In genomic region chr10:20954221-20954620, GRCm38 (mm10) we compare ENCODE assay signal across 7 mouse cellular contexts. TPM values are rescaled to one million over a fixed set of nuclear protein-coding genes. Genes with fewer than 3 reads are reported as not detected.
DNase-seq lines count a peak whose midpoint lies in the region; ATAC-seq lines count a peak whose summit lies in the region.

No protein-coding gene starts in this region.

- no peaks in the 10 kb centered on the region for H3K9me3 ChIP-seq in forebrain, embryonic 13.5 days (replicated peaks)
- no peaks in the 10 kb centered on the region for H3K9me3 ChIP-seq in hindbrain, embryonic 15.5 days

- 42% methylated on average over 26 of the region's 26 CpGs for WGBS in forebrain, embryonic 13.5 days
- 31% methylated on average over 26 of the region's 26 CpGs for WGBS in hindbrain, embryonic 15.5 days

- 0 out of 2 replicates have a peak overlapping the region, but pooled peaks have one; percentile 7 for H3K9ac ChIP-seq in forebrain, embryonic 13.5 days
- no peak overlapping the region for H3K9ac ChIP-seq in hindbrain, embryonic 15.5 days

- no peaks in the 10 kb centered on the region for H3K36me3 ChIP-seq in forebrain, embryonic 13.5 days (ENCODE audit: poor library complexity, severe bottlenecking)
- no peaks in the 10 kb centered on the region for H3K36me3 ChIP-seq in hindbrain, embryonic 15.5 days

- DNase-seq in MN1 (ENCODE audit: low spot score): peak; percentile 89
- DNase-seq in c-Kit-positive CD71-positive TER-119-positive erythroid progenitor cells, embryonic 14.5 days (ENCODE audit: low spot score): peak; percentile 73
- peak; percentile 64 to 81 for DNase-seq in left cerebral cortex, adult 18-20 months (ENCODE audit: low spot score in 2 of 2)
- DNase-seq in right cerebral cortex, postnatal 4 days: peak; percentile 89

- H3K27ac ChIP-seq in forebrain, embryonic 13.5 days: no peak overlapping the region
- peak overlapping the region; percentile 50; the same call in 1 of the 2 replicates for H3K27ac ChIP-seq in hindbrain, embryonic 15.5 days (replicated peaks)

- peak overlapping the region; percentile 61 for H3K4me2 ChIP-seq in forebrain, embryonic 13.5 days
- peak overlapping the region; percentile 62 for H3K4me2 ChIP-seq in hindbrain, embryonic 15.5 days

- peak overlapping the region; percentile 38 for H3K4me3 ChIP-seq in forebrain, embryonic 13.5 days
- peak overlapping the region; percentile 38 for H3K4me3 ChIP-seq in hindbrain, embryonic 15.5 days

- no peaks in the 10 kb centered on the region for H3K27me3 ChIP-seq in forebrain, embryonic 13.5 days
- H3K27me3 ChIP-seq in hindbrain, embryonic 15.5 days: no peaks in the 10 kb centered on the region

- ATAC-seq in forebrain, embryonic 13.5 days: peak; percentile 11
- ATAC-seq in hindbrain, embryonic 15.5 days (ENCODE audit: low FRiP score, low read depth): peak; percentile 27
- peak; percentile 68 for ATAC-seq in megakaryocyte progenitor cell, adult 5-6 weeks (replicated peaks; ENCODE audit: poor library complexity)

- peaks cover 7% of the 10 kb centered on the region; the same call in 1 of the 2 replicates for H3K4me1 ChIP-seq in forebrain, embryonic 13.5 days
- peaks cover 12% of the 10 kb centered on the region for H3K4me1 ChIP-seq in hindbrain, embryonic 15.5 days (replicated peaks)

RNA-seq across cellular contexts. Expression of gene Ahi1, which starts 1.9 kb away (rescaled TPM):
- 38.0 and 41.5 TPM in 2 replicates for polyA plus RNA-seq in forebrain, embryonic 13.5 days (2015; fragmentation: Nextera tagmentation; extraction: Ambion mirVana)
- polyA plus RNA-seq in hindbrain, embryonic 15.5 days (2015; fragmentation: Nextera tagmentation; extraction: Ambion mirVana): 99.9 and 101 TPM in 2 replicates
- 100 to 1,000 TPM; 163 to 187 TPM for total RNA-seq in left cerebral cortex, adult 18-20 months (2021)
- total RNA-seq in megakaryocyte progenitor cell, adult 5-6 weeks (2015): 6.5 and 7.6 TPM in 2 replicates
- total RNA-seq in megakaryocyte progenitor cell, adult 5-6 weeks (2017): 4.3 and 4.8 TPM in 2 replicates

Comparison
In these comparisons a context has a peak if more than half of its experiments do, and no peak if none do; other contexts are left out.
1. ATAC-seq: peak in every context shown above with its lines; median percentile 68 in megakaryocyte progenitor cell, adult 5-6 weeks; 27 in hindbrain, embryonic 15.5 days; 11 in forebrain, embryonic 13.5 days.
2. RNA of gene Ahi1, which starts 1.9 kb away (total RNA-seq): 163 to 187 TPM in left cerebral cortex, adult 18-20 months; 4.3 to 7.6 TPM in megakaryocyte progenitor cell, adult 5-6 weeks; every median in the first group is over 10 times any median in the second.
3. Peak in every context shown above with its lines, with median percentiles within 50 percentile points of each other: DNase-seq.